Mouse (Mus musculus) left cerebral cortex, adult 9 months (tissue): ENCODE measurements at regions not wholly inside any gene's neighbourhood (a gene's known extent, or its start where the extent isn't known, plus 50 kb on each side); places are given as distances from the start of the nearest gene placed in this dataset.

Source experiments
- DNase-seq, 2 experiments: peaks; one replicate each; pipeline ENCODE4 v3.0.0; 2022; ENCODE audit warnings: low spot score in 2 of 2

DNA sequence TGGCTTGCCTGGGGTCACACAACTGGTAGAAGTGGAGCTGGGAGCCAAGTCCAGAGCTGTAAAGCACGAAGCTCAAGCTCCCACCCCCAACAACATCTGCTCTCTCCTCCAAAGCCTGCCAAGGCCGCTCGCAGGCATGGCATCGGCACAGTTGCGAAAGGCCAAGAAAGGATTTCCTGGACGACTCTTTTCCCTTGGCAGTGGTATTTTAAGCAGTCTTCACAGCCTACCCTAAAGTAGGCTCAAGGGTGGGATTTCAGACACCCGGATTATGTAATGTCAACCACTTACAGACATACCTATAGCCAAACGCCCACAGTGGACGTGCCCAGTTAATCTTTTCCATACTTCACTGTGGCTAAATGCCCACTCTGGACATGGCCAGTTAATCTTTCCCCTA, 162.6 kb downstream of the Inhbb start:
- DNase-seq, result peak in 1 of 2 experiments; percentile 24

DNA sequence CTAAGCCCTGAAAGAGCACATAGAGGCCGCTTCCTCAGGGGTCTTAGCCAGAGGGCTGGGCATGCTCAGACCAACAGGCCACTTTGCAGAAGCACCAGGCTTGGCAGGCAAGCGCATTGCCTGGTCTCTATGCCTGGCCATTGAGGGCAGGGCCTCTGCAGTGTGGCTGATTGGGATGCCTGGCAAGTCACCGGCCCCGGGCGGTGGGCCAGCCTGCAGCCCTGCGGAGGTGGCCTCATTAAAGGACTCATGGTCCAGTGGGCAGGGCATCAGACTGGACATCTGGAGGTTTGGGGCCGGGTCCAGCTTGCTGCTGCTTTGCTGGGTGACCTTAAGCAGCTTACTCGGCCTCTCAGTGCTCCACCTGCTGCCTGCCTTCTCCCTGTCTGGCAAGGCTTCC, 165.3 kb downstream of the Inhbb start:
- peak; percentile 26 to 68 for DNase-seq

DNA sequence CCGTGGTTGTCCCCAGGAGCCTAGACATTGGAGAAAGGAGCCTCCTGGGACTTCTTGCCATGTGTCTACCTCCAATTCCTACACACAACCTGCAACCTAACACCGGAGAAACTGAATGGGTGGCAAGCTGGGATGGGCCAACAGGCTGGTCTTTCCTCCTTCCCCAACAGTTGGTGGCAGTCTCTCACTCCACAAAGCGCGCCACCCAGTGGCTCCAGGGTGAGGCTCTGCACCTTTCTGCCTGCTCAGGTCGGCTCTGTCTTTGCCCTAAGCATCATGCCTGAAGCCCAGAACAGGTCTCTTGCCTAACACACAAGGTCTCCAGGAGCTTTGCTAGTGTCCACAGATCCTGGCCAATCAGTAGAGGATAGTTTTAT, 166.0 kb downstream of the Inhbb start:
- DNase-seq, result peak in 1 of 2 experiments; percentile 7

DNA sequence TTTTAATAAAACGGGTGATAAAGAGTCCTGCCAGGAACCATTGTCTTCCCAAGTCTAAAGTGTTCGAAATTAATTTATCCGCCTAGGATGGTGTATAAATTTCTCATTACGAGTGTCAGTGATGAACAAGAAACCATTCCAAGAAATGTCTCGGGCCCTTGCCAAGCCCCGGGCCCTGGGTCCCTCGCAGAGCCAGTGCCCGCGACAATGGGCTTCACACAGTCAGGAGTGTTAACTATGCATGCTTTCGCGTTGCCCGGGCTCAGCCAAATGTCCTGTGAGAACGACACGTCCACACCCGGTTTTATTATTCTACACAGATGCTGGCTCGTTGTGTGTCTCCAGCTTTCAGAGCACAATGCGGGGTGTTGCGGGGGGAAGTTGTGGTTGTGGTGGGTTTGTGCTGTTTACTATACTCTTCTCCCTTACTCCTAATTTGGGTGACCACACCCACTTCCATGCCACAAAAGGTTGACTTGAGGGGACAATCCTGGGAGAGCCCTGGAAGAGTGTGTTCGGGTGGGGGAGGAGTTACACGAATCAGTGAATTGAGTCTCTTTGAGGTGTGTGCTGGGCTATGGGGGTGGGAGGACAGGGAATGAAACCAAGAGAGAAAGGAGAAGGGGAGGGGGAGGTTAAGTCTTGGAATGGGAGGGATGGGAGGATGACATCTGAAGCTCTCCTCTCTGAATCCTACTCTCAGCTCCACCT, 166.5 kb downstream of the Inhbb start:
- peak in 1 of 2 experiments; percentile 22 for DNase-seq

DNA sequence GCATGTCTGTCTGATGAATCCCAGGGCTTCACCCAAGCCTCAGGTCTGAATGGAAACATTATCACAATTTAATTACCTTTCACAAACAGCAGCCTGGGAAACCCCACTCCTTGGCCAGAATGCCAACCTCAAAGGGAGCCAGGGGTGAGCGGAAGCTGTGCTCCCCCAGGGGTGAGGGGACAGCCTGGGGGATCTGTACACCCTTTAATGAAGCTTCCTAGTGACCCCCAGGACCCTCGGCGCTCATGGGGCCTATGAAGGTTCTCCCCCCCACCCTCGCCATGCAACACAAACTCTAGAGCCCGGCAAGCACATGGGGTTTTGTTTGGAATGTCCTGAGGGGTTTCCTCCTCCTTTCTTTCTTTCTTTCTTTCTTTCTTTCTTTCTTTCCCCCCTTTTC, 167.1 kb downstream of the Inhbb start:
- DNase-seq, result no peak

DNA sequence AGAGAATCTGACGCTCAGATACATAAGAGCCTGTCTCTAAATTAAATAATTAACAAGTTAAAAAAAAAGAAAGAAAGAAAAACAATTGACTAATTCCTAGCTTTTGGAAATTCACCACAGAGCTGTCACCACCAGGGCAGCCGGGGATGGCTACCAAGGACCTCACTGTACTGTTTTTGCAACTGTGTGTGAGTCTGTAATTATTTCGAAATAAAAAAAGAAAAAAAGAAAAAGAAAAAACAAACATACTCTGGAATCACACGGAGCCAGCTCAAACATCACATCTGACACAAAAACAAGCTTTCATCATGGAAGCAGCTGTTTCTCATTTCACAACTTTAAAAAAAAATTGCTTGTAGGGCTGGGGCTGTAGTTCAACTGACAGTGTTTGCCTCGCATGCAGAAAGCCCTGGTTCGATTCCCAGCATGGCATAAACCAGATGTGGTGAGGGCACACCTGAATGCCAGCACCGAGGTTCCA, 168.6 kb downstream of the Inhbb start:
- DNase-seq, result no peak

DNA sequence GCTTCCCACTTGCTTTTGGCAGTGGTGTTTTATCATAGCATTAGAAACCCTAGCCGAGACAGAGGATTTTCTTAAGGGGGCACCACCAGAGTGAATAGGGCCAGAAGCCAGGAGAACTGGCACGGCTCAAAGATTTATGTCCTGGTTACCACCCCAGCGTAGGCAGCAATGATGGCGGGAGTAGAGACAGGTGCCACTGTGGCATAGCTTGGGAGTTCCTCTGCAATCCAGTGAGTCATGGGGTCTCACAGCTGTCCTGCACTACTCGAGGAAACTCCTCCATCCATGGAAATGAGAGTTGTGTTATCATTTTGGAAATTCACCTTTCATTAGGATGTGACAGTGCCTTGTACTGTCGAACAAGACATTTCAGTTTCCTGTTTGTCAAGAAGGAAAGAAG, 169.6 kb downstream of the Inhbb start:
- no peak for DNase-seq

DNA sequence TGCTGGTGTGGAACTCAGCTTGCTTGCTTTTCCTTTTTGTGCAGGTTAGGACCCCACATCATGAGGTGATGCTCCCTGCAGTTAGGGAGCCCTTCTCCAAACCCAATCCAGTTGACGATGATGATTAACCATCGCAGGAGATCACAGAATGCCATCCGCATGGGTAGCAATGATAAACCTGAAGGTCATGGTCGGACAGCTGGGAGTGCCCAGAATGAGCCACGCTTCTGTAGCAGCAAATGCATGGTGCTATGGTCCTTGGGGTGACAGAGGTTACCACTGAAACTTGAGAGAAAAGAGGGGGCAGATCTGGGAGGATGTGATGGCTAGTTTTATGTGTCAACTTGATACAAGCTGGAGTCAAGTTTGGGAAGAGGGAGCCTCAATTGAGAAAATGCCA, 170.3 kb downstream of the Inhbb start:
- no peak for DNase-seq

DNA sequence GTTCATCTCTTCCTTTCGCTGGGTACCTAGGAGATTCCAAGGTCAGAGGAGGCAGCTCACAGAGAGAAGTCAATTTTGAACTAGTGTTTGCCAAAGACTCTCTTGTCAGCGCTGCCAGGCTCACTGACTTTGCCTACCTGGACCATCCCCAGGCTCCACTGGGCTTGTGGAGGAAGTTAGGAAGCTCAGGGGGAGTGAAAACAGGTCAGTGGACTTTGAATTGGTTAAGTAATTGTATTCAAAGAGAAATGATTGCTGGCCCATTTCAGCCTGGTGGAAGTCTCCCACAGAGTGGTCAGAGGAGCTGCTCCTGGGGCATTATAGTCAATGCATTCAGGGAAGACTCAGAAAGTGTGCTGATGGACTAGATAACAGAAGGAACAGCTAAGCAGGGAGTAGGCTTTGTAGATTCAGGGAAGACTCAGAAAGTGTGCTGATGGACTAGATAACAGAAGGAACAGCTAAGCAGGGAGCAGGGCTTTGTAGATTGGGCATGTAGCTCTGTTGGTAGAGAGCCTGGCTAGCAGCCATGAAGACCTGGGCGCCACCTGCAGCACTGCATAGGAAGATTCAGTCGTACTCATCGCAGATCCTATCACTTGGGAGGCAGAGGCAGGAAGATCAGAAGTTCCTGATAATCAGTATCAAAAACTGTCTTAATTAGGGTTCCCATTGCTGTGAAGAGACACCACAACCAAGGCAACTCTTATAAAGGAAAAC, 173.1 kb downstream of the Inhbb start:
- no peak for DNase-seq

DNA sequence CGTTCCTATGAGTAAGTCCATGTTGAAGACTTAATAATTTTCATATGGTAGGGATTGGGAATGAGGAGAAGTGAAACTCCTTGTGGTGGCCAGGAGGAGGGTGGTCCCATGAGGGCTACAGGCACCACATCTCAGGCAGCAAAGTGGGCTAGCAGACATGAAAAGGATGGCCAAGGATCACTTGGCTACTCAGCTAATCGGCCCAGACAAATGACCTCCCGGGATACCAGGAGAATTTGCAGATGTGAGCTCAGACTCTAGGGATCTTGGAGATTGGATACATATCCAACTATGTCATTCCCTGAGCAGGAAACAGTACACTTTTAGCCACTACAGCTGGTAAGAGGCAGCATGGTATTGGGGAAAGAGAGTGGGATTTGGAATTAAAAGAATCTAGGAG, 174.9 kb downstream of the Inhbb start:
- DNase-seq, result no peak

DNA sequence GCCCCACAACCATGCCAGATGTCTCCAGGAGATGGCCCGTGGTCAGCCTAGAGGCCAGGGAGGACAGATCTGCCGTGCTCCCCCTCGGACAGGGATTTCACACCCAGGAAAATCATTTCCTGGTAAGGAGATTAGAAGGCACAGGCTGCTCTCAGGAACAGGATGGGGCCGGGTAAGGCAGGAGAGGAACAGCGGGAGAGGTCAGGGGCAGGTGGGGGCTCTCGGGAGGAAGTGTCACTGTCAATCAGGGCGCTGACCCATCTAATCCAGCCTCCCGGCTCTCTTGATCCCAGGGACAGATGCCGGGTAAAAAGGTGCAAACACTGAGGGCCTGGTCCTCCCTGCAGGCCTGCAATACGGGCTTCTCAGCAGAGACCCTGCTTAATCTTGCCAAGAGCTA, 183.6 kb downstream of the Inhbb start:
- DNase-seq, result no peak

DNA sequence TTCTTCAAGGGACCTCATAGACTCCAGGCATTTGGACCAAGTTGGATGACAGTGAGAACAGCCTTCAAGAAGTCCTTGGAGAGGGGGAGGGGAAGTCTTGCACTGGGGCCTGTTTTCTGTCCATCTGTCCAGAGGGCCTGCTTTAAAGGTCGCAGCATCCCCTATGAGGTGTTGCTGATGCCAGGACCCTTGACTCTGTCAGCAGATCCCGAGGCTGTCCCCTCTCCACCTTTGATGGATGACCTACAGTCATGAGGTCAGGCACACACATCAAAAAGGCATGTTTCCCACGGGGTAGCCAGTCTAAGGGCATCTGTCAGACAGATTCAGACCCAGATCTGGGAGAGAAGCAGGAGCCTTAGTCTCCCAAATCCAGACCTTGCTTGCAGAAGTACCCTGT, 183.4 kb upstream of the Gli2 start:
- DNase-seq, result no peak

DNA sequence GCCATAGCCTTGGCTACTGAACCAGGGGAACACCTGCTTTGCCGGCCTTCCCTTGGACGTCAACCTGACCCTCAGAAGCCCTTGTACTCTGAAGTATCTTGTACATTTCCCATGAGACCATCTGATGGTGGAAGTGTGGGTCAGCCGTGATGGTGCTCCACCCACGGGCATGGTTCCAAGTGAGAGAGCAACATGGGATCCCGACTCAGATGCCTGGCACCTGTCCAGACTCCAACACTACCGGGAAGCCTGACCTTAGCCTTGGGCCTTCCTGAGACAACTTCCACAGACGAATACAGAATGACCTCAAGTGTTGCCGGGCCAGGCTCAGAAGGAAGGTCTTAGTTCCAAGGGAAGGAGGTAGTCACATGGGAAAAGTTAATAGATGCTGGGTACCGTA, 181.0 kb upstream of the Gli2 start:
- no peak for DNase-seq

DNA sequence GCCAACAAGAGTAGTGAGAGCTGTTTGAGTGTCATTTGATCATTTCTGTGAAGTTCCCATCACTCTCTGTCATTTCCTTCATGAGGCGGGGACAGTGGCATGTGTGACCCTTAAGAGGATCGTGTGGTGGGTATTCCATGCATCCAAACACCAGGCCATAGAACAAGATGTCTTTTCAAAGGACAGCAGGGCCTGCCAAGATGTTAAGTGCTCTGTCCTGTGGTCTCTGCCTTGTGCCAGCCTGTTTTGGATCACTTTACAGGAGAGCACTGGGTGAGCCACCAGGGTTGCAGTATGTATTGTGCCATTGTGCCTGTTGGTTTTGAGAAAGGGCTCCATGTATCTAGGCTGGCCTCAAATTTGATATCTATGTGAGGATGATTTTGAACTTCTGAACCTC, 173.6 kb upstream of the Gli2 start:
- no peak for DNase-seq

DNA sequence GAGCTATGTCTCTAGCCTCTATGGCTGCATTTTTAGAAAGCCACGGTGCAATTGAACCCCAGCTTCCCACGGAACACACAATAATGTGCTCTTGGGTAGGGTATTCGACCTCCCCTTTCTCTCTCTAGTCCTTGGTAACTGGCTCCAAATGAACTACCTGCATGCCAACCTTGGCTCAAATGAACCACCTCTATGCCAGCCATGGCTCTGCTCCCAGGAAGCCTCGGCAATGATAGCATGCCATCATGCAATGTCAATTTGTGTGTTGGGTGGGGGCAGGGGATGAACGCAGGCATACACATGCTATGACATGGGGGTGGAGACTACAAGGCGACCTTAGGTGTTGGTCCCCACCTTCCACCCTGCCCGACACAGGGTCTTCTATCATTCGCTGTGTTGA, 170.5 kb upstream of the Gli2 start:
- DNase-seq, result no peak

DNA sequence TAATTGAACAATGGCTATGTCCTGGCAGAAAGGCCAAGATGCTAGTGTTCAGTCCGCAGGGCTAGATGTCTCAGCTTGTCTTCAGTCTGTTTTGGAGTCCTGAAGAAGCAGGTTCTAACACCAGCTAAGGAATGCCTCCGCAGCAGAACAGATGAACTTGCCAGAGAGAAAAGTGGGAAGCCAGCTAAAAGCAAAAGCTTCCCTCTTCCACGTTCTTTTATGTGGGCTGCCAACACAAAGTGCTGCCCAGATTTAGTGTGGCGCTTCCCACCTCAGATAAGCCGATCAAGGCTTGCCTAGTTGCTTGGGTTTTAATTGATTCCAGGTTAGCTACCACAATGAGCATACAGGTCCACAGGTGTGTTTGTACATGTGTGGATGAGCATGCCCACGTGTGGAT, 168.5 kb upstream of the Gli2 start:
- DNase-seq, result peak in 1 of 2 experiments; percentile 20

DNA sequence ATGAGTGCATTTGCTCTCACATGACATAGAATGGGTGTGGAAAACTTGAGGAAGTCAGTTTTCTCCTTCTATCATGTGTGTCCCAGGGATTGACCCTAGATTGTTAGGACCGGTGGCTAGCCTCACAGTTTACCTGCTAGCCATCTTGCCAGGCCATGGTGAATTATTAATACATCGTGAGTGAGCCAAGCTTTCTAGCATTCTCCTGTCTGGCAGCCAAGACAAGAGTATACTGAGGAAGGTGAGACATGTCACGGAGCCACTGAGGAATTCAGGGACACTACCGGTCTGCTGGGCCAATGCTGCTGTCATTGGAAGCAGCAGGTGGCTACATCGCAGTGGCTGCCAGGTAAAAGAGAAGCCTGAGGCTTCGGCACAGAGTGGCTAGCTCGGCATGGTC, 167.6 kb upstream of the Gli2 start:
- DNase-seq, result no peak

DNA sequence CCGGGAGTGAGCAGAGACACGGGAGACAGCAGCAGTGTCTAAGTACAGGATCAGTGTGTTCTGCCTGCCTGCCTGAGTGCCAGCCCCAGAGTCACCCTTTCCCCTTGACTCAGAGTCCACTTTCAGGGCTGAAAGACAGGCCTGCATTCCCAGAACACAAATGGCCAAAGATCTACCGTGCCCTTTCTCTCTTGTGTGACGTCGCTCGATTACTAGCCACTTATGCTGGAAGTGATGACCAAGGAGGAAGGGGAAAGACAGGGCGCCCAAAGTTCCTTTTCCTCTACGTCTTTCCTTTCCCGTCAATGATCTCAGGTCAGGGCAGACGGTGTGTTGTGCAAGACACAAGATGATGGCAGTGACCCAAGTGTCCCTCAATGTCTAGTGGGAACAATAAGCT, 166.4 kb upstream of the Gli2 start:
- no peak for DNase-seq

DNA sequence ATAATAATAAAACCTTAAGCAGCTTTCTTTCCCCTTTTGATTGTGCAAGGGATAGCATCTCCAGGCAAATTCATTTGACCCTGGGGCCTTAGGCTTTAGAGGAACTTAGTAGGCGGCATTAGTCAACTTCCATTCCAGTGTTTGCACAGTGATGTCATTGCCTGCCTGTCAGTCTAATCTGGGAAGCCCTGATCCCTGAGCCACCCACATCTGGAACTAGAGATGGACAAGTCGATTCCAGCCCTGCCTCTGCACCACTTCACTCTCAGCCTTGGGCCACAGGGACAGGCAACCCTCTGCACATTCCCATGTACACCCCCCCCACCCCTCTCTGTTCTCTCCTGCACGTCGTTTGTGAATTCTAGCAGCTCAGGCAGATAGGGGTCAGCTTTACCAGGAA, 164.0 kb upstream of the Gli2 start:
- DNase-seq, result no peak

DNA sequence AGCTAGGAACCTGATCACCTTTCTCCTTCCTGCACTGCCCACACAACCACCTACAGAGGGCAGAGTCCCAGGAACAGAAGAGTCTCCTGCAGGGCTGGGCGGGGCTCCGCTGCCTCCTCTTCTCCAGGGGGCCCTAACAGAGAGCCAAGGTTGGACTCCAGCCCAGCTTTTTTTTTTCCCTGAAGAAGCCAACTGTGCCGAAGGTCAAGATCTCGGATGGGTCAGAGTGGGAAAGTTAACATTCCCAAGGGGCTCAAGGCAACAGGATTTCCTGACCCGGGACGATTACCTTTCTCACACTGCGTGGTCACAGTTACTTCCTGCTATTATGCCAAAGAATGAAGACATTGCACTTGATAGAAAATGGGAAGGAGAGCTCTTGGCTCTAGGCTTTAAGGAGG, 156.2 kb upstream of the Gli2 start:
- DNase-seq, result no peak

DNA sequence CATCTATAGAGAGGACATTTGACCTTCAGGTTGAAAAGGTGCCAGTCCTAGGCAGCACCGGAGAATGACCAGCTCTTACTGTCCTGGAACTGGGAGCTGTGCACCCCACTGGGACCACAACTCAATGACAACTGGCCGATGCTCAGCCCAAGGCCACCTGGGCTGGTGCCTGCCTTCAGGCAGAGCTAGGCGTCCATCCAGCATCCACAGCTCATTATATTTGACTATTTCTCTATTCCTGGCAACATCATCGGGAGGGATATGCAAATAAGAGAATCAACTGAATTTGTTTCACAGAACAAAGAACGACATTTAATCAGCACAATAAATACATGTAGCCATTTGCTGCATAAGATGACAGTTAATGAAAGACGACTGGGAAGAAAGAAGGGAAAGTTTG, 149.0 kb upstream of the Gli2 start:
- DNase-seq, result no peak

DNA sequence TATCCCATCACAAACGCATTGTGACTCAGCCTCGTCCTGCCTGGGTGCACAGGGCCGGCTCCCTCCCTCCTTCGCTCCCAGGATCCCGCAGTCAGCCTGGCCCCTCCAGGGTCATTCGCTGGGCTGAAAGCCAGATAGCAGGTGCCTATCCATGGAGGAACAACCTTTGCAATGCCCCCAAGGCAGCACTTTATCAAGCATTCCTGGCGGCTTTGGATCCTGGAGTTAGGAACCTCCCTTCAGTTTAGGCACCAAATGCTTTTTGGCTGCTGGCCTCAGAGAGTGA, 143.9 kb upstream of the Gli2 start:
- DNase-seq, result no peak

DNA sequence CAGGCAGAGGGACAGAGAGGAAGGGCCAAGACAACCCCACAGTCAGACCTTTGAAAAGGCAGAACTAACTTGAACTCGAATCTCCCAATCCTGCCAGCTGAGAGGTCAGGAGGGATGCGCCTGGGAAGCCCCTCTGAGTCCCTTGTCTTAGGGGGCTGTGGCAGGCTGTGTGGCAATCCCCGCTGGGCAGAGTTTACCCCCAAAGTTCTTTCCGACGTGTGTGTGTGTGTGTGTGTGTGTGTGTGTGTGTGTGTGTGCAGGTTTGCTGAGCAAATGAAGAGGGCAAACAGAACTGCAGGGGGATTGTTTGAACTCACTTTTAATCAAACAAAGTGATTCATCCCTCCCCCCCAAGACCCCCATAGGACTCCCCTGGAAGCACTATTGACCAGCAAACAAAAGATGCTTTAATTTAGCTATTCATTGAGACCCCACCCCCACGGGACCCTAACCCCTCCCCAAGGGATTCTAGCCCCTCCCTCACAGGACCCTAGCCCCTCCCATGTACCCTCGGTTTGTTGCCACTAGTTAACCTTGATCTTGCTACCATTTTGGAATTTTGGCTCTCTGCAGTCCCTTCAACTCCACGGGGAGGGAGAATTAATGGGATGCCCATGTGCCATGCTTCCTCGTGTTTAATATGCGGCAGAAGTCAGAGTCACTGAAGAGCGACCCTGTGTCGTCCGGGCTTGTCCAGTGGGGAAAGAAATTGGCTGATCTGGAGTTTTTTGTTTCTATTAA, 143.4 kb upstream of the Gli2 start:
- DNase-seq, result no peak
